Mouse (Mus musculus) brown adipose tissue, adult 24 weeks (tissue): ENCODE results near the gene Fam162b. TPM values are rescaled to one million over a fixed set of nuclear protein-coding genes. Genes with fewer than 3 reads are reported as not detected.

ENCODE experiments used
- H3K27ac ChIP-seq: fragments of 200-500 bp; replicated peaks from 2 replicates; pipeline ENCODE4 v1.5.1; 2012; ENCODE audit warnings: low read depth, mild to moderate bottlenecking, low read length
- H3K4me1 ChIP-seq: fragments of 200-500 bp; 2 replicates; pipeline ENCODE4 v1.6.1; 2012; ENCODE audit warnings: low read length, mixed read lengths; ENCODE audit not compliant: control insufficient read depth, insufficient read depth, insufficient read length
- H3K4me3 ChIP-seq: fragments of 200-500 bp; 2 replicates; pipeline ENCODE4 v1.5.1; 2012; ENCODE audit warnings: low read depth, mild to moderate bottlenecking, low read length, moderate library complexity; ENCODE audit not compliant: insufficient read depth
- polyA plus RNA-seq: library from polyadenylated mRNA; stranded (reverse); fragments of >200 nt; gene quantifications from 2 replicates; pipeline ENCODE4 v1.2.4, GENCODE M21; 2012; ENCODE audit not compliant: missing spikeins, insufficient read depth, insufficient read length

Gene Fam162b
- polyA plus RNA-seq: not detected in 2 replicates

GRCm38 (mm10) chr10:51590139-51590574 lies at the start of gene Fam162b:
Gene Fam162b (minus strand): TSS chr10:51590517.
- H3K4me1 ChIP-seq: no peaks in the 10 kb centered on the region
- H3K27ac ChIP-seq: no peak within 1 kb of the TSS
- no peak within 1 kb of the TSS for H3K4me3 ChIP-seq

GRCm38 (mm10) chr10:51631411-51632136 lies 41.3 kb upstream of the Fam162b start, which contains the start of gene Gprc6a:
Gene Gprc6a (minus strand): TSS chr10:51631461.
- Histone ChIP-seq H3K27ac (no peak within 1 kb of the TSS), H3K4me3 (no peak within 1 kb of the TSS), H3K4me1 (no peaks in the 10 kb centered on the region)

DNA sequence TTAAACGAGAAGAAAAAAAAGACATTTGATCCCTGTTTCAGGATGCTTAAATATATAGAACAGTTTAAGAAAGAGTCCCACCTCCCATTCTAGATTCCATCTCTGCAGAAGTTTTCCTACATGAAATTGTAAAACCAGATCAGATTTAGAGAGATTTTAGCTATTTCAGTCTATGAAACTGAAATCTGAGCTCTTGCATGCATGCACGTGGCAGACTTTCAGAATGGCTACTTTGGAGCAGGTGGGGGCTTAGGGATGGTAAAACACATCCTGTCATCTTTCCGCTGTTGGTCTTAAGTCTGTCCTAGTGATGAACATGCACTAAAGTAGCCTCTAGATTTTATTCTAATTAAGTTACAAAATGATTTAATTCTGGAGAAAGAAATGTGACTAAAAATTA lies 30.9 kb upstream of the Fam162b start:
- H3K4me3 ChIP-seq: no peak overlapping the region
- H3K27ac ChIP-seq: no peak overlapping the region
- H3K4me1 ChIP-seq: no peaks in the 10 kb centered on the region

DNA sequence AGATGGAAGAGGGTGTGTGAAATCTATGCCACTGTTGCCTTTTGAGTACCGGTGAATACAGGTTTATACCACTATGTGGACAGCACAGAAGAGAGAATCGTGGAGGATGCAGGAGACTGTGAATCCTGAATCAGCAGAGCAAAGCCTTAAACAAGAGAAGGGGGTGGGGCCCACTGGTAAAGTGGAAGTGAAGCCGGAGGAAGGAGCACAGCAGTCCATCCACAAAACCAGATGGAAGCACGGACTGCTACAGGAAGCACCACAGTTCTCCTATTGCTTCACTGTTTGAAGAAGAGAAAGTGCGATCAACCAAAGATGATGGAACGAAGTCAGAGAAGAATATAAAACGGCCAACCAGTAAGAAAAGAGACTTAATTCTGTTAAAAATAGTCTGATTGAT lies 29.8 kb upstream of the Fam162b start:
- H3K4me1 ChIP-seq: no peaks in the 10 kb centered on the region
- no peak overlapping the region for H3K4me3 ChIP-seq
- no peak overlapping the region for H3K27ac ChIP-seq

DNA sequence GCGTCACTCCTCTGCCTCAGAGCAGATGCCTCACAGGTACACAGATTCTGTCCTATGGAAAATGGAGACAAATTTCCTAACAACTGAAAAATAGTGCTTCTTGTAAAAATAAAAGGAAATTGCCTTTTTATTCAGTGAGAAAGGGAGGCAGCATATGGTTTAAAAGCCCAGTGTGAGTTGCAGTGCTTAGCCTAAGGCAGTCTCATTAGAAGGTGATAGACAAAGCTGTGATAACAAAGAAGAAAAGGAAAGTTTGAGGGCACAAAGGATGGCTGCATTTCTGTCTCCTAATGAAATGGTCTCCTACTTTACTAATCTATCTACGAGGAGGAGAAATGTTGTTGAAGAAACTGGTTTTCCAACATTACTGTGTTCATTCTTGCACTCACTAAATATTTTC lies 28.2 kb upstream of the Fam162b start:
- no peak overlapping the region for H3K4me3 ChIP-seq
- no peak overlapping the region for H3K27ac ChIP-seq
- H3K4me1 ChIP-seq: no peaks in the 10 kb centered on the region

GRCm38 (mm10) chr10:51614826-51615590 lies 24.7 kb upstream of the Fam162b start:
- Histone ChIP-seq H3K4me3 (no peak overlapping the region), H3K27ac (no peak overlapping the region), H3K4me1 (no peaks in the 10 kb centered on the region)

GRCm38 (mm10) chr10:51613421-51613820 lies 23.1 kb upstream of the Fam162b start:
- Histone ChIP-seq H3K4me3 (no peak overlapping the region), H3K4me1 (no peaks in the 10 kb centered on the region), H3K27ac (no peak overlapping the region)

- Histone ChIP-seq H3K4me3 (no peak overlapping the region), H3K4me1 (no peaks in the 10 kb centered on the region), H3K27ac (no peak overlapping the region)
These were observed 21.8 kb upstream of the Fam162b start for GRCm38 (mm10) chr10:51611969-51612682.

DNA sequence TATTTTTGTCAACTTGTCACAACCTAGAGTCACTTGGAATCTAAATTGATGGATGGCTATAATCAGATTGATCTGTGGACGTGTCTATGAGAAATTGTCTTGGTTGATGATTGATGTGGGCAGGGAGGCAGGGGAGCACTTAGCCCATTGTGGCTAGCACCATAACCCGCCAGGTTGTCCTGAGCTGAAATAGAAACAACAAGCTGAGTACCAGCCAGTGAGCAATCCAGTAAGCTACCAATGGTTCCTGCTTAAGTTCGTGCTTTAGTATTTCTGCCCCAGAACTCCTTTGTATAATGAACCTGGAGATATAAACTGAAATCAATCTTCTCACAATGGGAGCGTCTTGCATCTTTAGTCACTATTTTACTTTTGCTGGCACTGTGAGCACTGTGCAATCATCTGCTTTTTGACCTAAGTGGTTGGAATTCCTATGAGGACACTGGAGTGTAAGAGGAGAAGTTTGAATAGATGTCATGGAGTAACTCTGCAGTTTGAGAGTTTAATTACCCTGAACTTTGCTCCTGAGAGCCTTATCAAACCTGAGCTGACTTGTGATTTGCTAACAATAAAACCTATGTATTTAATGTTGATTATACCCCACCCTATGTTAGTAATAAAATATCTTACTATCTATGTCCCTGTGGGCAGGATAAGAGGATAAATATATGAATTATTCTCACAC lies 19.6 kb upstream of the Fam162b start:
- H3K4me3 ChIP-seq: no peak overlapping the region
- no peak overlapping the region for H3K27ac ChIP-seq
- H3K4me1 ChIP-seq: no peaks in the 10 kb centered on the region

DNA sequence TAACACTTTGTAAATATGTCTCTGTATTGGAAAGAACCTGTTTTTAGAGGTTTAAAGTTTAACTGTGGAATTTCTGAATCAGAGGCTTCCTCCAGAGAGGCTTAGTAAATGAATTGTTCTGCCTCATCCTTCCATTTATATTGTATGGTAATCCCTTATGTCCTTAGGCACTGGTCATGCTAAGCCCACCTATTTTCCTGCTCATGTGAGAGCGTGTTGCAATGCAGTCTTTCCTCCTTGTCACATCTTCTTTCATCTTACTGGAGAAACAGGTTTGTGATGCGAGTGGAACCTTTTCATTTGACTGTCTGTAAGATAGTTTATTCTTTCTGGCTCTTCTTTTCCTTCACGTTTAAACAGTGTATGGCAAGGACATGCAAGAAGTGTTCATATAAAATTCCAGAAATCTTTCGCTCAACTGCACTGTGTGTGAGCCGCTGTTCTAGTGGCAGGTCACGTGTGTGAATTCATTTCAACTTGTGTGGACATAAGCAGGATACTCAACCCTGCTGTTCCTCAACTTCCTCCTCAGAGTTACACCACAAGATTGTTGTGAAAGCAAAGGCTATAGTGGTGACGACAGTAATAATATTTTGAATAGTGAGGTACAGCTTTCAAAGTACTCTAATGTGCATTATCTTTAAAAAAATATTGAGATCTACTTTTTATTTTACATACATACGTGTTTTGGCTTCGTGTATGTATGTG lies 6.8 kb upstream of the Fam162b start:
- Histone ChIP-seq H3K27ac (no peak overlapping the region), H3K4me1 (no peaks in the 10 kb centered on the region), H3K4me3 (no peak overlapping the region)

DNA sequence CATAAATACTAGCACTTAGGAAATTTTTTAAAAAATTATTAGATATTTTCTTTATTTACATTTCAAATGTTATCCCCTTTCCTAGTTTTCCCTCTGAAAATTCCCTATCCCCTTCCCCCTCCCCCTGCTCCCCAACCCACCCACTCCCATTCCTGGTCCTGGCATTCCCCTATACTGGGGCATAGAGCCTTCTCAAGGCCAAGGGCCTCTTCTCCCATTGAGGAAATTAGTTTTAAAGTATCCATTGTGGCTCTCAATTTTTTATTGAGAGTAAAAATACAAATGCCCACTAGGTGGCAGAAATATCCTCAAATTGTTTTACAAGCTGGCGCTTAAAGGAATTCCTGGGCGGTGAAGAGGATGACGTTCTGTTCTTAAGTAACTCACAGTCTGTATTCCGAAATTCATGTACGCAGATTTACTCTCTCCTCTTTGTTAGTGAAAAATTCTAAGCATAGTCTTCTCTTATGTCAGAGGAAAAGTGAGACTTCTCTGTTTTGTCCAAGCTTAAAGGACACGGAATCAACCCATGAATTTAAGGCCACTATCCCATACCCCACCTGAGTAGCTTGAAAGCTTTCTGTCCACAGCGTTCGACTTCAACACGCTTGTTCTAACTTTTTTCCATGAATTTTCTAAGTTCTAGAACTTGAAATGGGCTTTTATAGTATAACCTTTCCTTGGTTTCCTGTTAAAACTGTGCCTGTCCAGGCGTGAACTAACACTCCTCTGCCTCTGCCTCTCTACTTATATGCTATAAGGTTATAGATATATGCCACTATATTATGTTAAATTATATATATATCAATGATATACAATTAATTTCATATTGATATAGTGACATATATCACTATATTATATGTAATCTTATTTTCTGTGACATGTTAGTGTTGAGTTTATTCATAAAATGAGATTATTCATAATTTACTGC lies 4.9 kb upstream of the Fam162b start:
- Histone ChIP-seq H3K27ac (no peak overlapping the region), H3K4me3 (no peak overlapping the region), H3K4me1 (no peaks in the 10 kb centered on the region)

DNA sequence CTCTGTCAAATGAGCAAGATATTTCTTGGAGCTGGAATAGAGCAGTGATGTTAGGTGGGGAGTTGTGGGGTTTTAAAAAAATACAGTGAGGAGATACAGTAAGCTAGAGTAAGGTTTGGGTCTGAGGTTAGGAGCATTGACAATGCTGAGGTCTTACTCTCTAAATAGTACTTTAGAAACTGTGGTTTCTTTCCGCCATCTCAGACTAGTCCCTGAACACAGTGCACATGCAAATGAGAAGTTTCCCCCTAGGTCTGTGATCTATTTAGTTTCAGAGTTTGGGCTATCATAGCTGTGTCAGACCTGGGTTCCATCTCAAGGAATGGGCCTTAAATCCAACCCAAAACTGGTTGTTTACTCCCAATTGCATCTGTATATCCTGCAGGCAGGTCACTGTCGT lies 1.3 kb upstream of the Fam162b start:
- H3K27ac ChIP-seq: no peak overlapping the region
- no peak overlapping the region for H3K4me3 ChIP-seq
- no peaks in the 10 kb centered on the region for H3K4me1 ChIP-seq

DNA sequence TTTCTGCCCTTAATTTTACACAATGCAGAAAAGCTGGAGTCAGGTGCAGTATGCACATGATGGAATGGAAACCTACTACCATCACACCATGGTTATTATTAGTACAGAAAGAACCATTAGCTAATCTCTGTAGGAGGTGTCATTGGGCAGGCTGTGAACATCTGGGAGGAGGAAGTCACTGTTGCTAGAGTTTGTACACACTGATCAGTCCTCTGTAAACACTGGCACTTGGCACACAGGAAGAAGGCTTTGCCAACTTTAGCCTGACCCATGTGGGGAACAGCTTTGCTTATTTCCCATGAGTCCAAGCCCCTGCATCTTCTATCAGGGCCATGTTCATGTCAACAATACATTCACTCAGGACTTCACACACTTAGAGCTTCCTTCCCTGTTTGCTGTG lies 5.4 kb downstream of the Fam162b start:
- H3K4me3 ChIP-seq: no peak overlapping the region
- H3K27ac ChIP-seq: no peak overlapping the region
- H3K4me1 ChIP-seq: no peaks in the 10 kb centered on the region
